Comparison of ENCODE assay signal across 8 mouse cellular contexts in the genomic region with DNA sequence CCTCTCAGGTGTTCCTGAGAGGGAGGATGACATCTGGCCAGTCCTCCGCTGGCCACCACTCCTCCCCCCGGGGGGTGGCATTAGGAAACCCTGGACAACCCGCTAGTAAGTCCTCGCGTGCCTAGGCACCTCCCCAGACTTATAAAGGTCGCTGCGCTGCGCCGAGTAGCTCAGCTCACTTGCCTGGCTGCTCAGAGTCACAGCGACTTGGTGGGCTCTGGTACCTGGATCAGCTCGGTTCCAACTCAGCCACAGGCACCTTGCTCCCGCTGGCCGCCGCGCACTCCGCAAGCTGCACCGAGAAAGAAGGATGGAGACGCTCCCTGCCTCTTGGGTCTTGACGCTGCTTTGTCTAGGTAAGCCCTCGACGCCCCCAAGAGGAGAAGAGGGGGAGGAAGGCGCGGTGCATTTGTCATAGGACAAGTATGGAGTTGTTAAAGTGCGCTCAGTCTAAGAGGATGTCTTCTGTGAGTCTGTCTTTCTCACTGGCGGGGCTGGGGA. TPM values are rescaled to one million over a fixed set of nuclear protein-coding genes. Genes with fewer than 3 reads are reported as not detected.
DNase-seq lines count a peak whose midpoint lies in the region; ATAC-seq and TF ChIP-seq lines count a peak whose summit lies in the region.

Gene Ereg (plus strand): TSS at position 173 of the 501 bp plus-strand sequence.

- no peak within 1 kb of the TSS for H3K27ac ChIP-seq in lung, postnatal 0 days (ENCODE audit: low read length)

- TF ChIP-seq CTCF in lung, adult 2 months (IDR thresholded peaks at IDR 0.05; ENCODE audit: insufficient read depth, low read length) = no peak
- TF ChIP-seq CTCF in lung, postnatal 0 days (IDR thresholded peaks at IDR 0.05) = no peak

- H3K9me3 ChIP-seq in lung, postnatal 0 days (ENCODE audit: low read length) = no peaks in the 10 kb centered on the region

- no peak within 1 kb of the TSS for H3K4me3 ChIP-seq in lung, adult 2 months (replicated peaks; ENCODE audit: extremely low read depth, low read depth, low read length)
- peak within 1 kb of the TSS; percentile 33 for H3K4me3 ChIP-seq in lung, postnatal 0 days (ENCODE audit: low read depth, low read length)

- peak; percentile 40 for ATAC-seq in lung, postnatal 0 days

- no peak within 1 kb of the TSS for H3K9ac ChIP-seq in lung, postnatal 0 days (replicated peaks; ENCODE audit: low read depth)

- no peaks in the 10 kb centered on the region for H3K27me3 ChIP-seq in lung, postnatal 0 days (replicated peaks; ENCODE audit: insufficient read depth, low read length)

- 2% methylated on average over 25 of the region's 25 CpGs for WGBS in lung, adult 2 months
- 2% methylated on average over 25 of the region's 25 CpGs for WGBS in lung, postnatal 0 days

- TF ChIP-seq EP300 in lung, postnatal 0 days (IDR thresholded peaks at IDR 0.05) = no peak

- DNase-seq in lung, adult 18-20 months = peak; percentile 5 to 11
- DNase-seq in lung, adult 2 months = no peak
- peak; percentile 69 for DNase-seq in embryo, embryonic 11 days
- DNase-seq in heart, postnatal 4 days = peak; percentile 41
- DNase-seq in lung, postnatal 0 days (ENCODE audit: low spot score) = peak; percentile 11
- DNase-seq in testis, postnatal 10 days (ENCODE audit: low spot score) = peak; percentile 42
- DNase-seq in cerebellum, postnatal 36 days = no peak
- DNase-seq in gastrocnemius, postnatal 10 days = no peak

- no peaks in the 10 kb centered on the region for H3K4me1 ChIP-seq in lung, adult 2 months (ENCODE audit: control insufficient read depth, insufficient read depth, low read length)
- no peaks in the 10 kb centered on the region for H3K4me1 ChIP-seq in lung, postnatal 0 days (ENCODE audit: insufficient read depth, low read depth, low read length)

- H3K4me2 ChIP-seq in lung, postnatal 0 days (replicated peaks; ENCODE audit: low read depth, low read length) = peak within 1 kb of the TSS; percentile 57

- no peak for TF ChIP-seq POLR2A in lung, adult 2 months (IDR thresholded peaks at IDR 0.05; ENCODE audit: borderline replicate concordance, extremely low read depth, low read depth, low read length)

- no peaks in the 10 kb centered on the region for H3K36me3 ChIP-seq in lung, postnatal 0 days (ENCODE audit: insufficient read depth, low read length)

RNA-seq across cellular contexts. Expression of gene Ereg, which starts in this region (rescaled TPM):
- 0.02 and 1.2 TPM in 2 replicates for polyA plus RNA-seq in lung, adult 2 months (2012; rRNA removed)
- under 1 TPM; 0.33 to 0.43 TPM for total RNA-seq in heart, postnatal 4 days (2021)
- 0.17 and 0.18 TPM in 2 replicates for polyA plus RNA-seq in lung, postnatal 0 days (2015; fragmentation: Nextera tagmentation; extraction: Ambion mirVana)
- under 1 TPM in 1 of 2 experiments, not detected in 1; 0.07 TPM for total RNA-seq in gastrocnemius, postnatal 10 days (2021)

Comparison
In these comparisons a context has a peak if more than half of its experiments do, and no peak if none do; other contexts are left out.
1. DNase-seq: peak in lung, adult 18-20 months (2 of 2), embryo, embryonic 11 days (single experiment) and testis, postnatal 10 days (single experiment); none in lung, adult 2 months (single experiment), cerebellum, postnatal 36 days (0 of 2) and gastrocnemius, postnatal 10 days (single experiment).
2. Peak in DNase-seq in heart, postnatal 4 days; RNA of the gene not detected or under 1 TPM.
3. Peak in DNase-seq, ATAC-seq, H3K4me3 ChIP-seq and H3K4me2 ChIP-seq in lung, postnatal 0 days; RNA of the gene not detected or under 1 TPM.